8 mouse cellular contexts compared by ENCODE assay signal in the genomic region with DNA sequence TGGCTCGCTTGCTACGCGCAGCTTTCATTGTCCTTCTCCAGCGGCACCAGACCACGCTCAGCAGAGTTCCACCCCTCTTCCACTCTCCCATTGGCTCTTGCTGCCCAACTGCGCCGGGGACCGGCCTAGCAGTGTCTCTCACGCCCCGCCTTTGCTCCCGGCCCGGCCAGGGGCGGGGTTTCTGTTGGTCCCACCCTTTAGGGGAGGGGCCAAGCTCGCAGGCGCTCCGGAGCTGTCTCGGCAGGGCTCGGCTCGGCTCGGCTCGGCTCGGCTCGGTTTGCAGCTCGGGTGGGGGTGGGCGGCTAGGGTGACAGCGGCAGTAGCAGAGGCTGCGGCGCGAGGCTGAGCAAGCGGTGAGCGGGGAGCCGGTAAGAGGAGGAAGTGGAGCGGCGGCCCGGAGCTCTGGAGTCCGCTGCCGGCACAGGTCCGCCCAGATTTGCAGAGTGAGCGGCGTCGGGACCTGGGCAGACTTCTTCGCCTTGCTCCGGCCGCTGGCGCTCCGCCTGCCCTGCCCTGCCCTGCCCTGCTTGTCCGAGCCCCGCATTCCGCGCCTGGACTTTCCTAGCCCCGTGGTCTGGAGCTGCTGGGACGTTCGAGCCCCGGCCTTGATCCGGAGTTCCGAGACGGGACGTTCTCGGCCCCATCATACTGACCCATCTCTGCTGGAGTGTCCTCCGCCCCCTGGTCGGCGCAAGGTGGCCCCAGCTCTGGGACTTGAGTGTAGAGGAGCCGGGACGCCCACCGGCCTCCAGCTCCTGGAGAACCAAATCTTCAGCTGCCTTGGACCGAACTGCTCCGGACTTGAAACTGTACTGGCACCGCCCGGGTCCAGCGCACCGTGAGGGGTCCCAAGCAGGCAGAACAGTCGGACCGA. TPM values are rescaled to one million over a fixed set of nuclear protein-coding genes. Genes with fewer than 3 reads are reported as not detected.
DNase-seq lines count a peak whose midpoint lies in the region; ATAC-seq and TF ChIP-seq lines count a peak whose summit lies in the region.

Gdpd5 (plus strand) TSS at position 201 of the 874 bp plus-strand sequence.

- no peaks in the 10 kb centered on the region for H3K36me3 ChIP-seq in kidney, embryonic 14.5 days (ENCODE audit: control insufficient read depth, insufficient read depth, low read length)
- H3K36me3 ChIP-seq in limb, embryonic 15.5 days: no peaks in the 10 kb centered on the region

- 0 out of 2 replicates have a peak, but pooled peaks cover 2% of the 10 kb centered on the region for H3K9me3 ChIP-seq in kidney, embryonic 14.5 days (ENCODE audit: control insufficient read depth, low read length)
- H3K9me3 ChIP-seq in limb, embryonic 15.5 days: no peaks in the 10 kb centered on the region

- ATAC-seq in kidney, embryonic 14.5 days (ENCODE audit: low FRiP score, low TSS enrichment): peak; percentile 95
- peak; percentile 98 for ATAC-seq in limb, embryonic 15.5 days (ENCODE audit: insufficient number of reproducible peaks, low FRiP score, low TSS enrichment, low read depth)

- no peak for TF ChIP-seq CTCF in bone marrow macrophage, adult 2 months (IDR thresholded peaks at IDR 0.05; ENCODE audit: low read depth, low read length)
- TF ChIP-seq CTCF in embryonic fibroblast, embryonic 13.5 days (IDR thresholded peaks at IDR 0.05; ENCODE audit: borderline replicate concordance, insufficient read depth, low read length): no peak

- no peak for TF ChIP-seq POLR2A in bone marrow macrophage, adult 2 months (IDR thresholded peaks at IDR 0.05; ENCODE audit: borderline replicate concordance, low read depth, low read length)
- TF ChIP-seq POLR2A in embryonic fibroblast, embryonic 13.5 days (IDR thresholded peaks at IDR 0.05; ENCODE audit: low read depth, low read length): peak; percentile 82

- H3K27me3 ChIP-seq in kidney, embryonic 14.5 days (ENCODE audit: control insufficient read depth, insufficient read depth, low read length): no peaks in the 10 kb centered on the region
- peaks cover 8% of the 10 kb centered on the region; the same call in 1 of the 2 replicates for H3K27me3 ChIP-seq in limb, embryonic 15.5 days

- H3K27ac ChIP-seq in bone marrow macrophage, adult 2 months (ENCODE audit: insufficient read depth, low read depth, low read length): peak within 1 kb of the TSS; percentile 95
- peak within 1 kb of the TSS; percentile 53 for H3K27ac ChIP-seq in embryonic fibroblast, embryonic 13.5 days (ENCODE audit: insufficient read depth, low read length)
- peak within 1 kb of the TSS; percentile 88 for H3K27ac ChIP-seq in kidney, embryonic 14.5 days (ENCODE audit: low read depth, low read length)
- H3K27ac ChIP-seq in limb, embryonic 15.5 days: peak within 1 kb of the TSS; percentile 97

- peak within 1 kb of the TSS; percentile 78 for H3K9ac ChIP-seq in kidney, embryonic 14.5 days (ENCODE audit: low read depth, low read length)
- peak within 1 kb of the TSS; percentile 68 for H3K9ac ChIP-seq in limb, embryonic 15.5 days

- peaks cover 43% of the 10 kb centered on the region for H3K4me1 ChIP-seq in bone marrow macrophage, adult 2 months (ENCODE audit: control insufficient read depth, insufficient read depth, low read length)
- peaks cover 7% of the 10 kb centered on the region; the same call in 1 of the 2 replicates for H3K4me1 ChIP-seq in embryonic fibroblast, embryonic 13.5 days (ENCODE audit: control insufficient read depth, insufficient read depth, low read length)
- H3K4me1 ChIP-seq in kidney, embryonic 14.5 days (ENCODE audit: control insufficient read depth, insufficient read depth, low read length): peaks cover 24% of the 10 kb centered on the region
- H3K4me1 ChIP-seq in limb, embryonic 15.5 days: peaks cover 43% of the 10 kb centered on the region

- H3K4me2 ChIP-seq in kidney, embryonic 14.5 days (replicated peaks; ENCODE audit: low read depth, low read length): peak within 1 kb of the TSS; percentile 94
- H3K4me2 ChIP-seq in limb, embryonic 15.5 days: peak within 1 kb of the TSS; percentile 97

- under 1% methylated on average over 73 of the region's 73 CpGs for WGBS in kidney, embryonic 14.5 days
- WGBS in limb, embryonic 15.5 days: under 1% methylated on average over 67 of the region's 73 CpGs

- peak within 1 kb of the TSS; percentile 84 for H3K4me3 ChIP-seq in bone marrow macrophage, adult 2 months (ENCODE audit: insufficient read depth, low read length)
- H3K4me3 ChIP-seq in embryonic fibroblast, embryonic 13.5 days (ENCODE audit: insufficient read depth, low read length): peak within 1 kb of the TSS; percentile 74
- peak within 1 kb of the TSS; percentile 58 for H3K4me3 ChIP-seq in kidney, embryonic 14.5 days (ENCODE audit: low read length)
- H3K4me3 ChIP-seq in limb, embryonic 15.5 days: peak within 1 kb of the TSS; percentile 64

- DNase-seq in A20 (ENCODE audit: low read depth, low spot score): peak; percentile 98
- peak; percentile 97 to 99 for DNase-seq in heart, adult 9 months (ENCODE audit: low spot score in 2 of 2)
- peak; percentile 95 to 98 for DNase-seq in monocyte, adult 2 months (ENCODE audit: low read depth in 1 of 2, low spot score in 2 of 2)
- peak; percentile 96 to 97 for DNase-seq in spleen, postnatal 36 days (ENCODE audit: low spot score in 2 of 2)

RNA-seq across cellular contexts. Expression of gene Gdpd5, which starts in this region (rescaled TPM):
- polyA plus RNA-seq in bone marrow macrophage, adult 2 months (2012; ENCODE audit: insufficient read depth, insufficient read length, missing spikeins): 11.1 and 13.8 TPM in 2 replicates
- 12.0 and 12.6 TPM in 2 replicates for polyA plus RNA-seq in embryonic fibroblast, embryonic 13.5 days (2011; ENCODE audit: insufficient read length, low read depth, missing spikeins)
- polyA plus RNA-seq in kidney, embryonic 14.5 days (2014; fragmentation: Nextera tagmentation; extraction: Ambion mirVana): 12.1 and 15.4 TPM in 2 replicates
- 13.8 and 15.9 TPM in 2 replicates for polyA plus RNA-seq in limb, embryonic 15.5 days (2015; fragmentation: Nextera tagmentation; extraction: Ambion mirVana)

Comparison
In these comparisons a context has a peak if more than half of its experiments do, and no peak if none do; other contexts are left out.
1. Peak in every context shown above with its lines: DNase-seq, ATAC-seq, H3K4me3 ChIP-seq and H3K27ac ChIP-seq.